Mouse (Mus musculus) embryonic facial prominence, embryonic 11.5 days (tissue): Measurements from ENCODE around the gene Cnp. TPM values are rescaled to one million over a fixed set of nuclear protein-coding genes. Genes with fewer than 3 reads are reported as not detected.

Source experiments
- ATAC-seq: fragments of 200-750 bp; cut with Nextera tagmentation; replicated peaks from 2 replicates; pipeline ENCODE4 v1.8.0; 2017; ENCODE audit warnings: low read depth; ENCODE audit not compliant: insufficient number of reproducible peaks, low FRiP score, low TSS enrichment
- DNase-seq: peaks from one replicate; pipeline ENCODE4 v3.0.0-alpha.2; 2015; ENCODE audit warnings: low spot score
- H3K27ac ChIP-seq: fragments of 300-500 bp; sonication (generic); replicated peaks from 2 replicates; pipeline ENCODE4 v1.5.1; 2014; ENCODE audit warnings: mild to moderate bottlenecking, low read depth, low read length, control low read depth
- H3K27me3 ChIP-seq: fragments of 300-500 bp; sonication (generic); 2 replicates; pipeline ENCODE4 v1.6.1; 2014; ENCODE audit warnings: mild to moderate bottlenecking, low read length, moderate library complexity, mixed read lengths; ENCODE audit not compliant: control insufficient read depth, insufficient read depth
- H3K36me3 ChIP-seq: fragments of 300-500 bp; sonication (generic); replicated peaks from 2 replicates; pipeline ENCODE4 v1.6.1; 2014; ENCODE audit warnings: low read depth, mild to moderate bottlenecking, low read length, moderate library complexity, mixed read lengths; ENCODE audit not compliant: control insufficient read depth, insufficient read depth
- H3K4me1 ChIP-seq: fragments of 300-500 bp; sonication (generic); 2 replicates; pipeline ENCODE4 v1.6.1; 2014; ENCODE audit warnings: low read length, mixed read lengths; ENCODE audit not compliant: control insufficient read depth, insufficient read depth
- H3K4me2 ChIP-seq: fragments of 300-500 bp; sonication (generic); 2 replicates; pipeline ENCODE4 v1.6.1; 2014; ENCODE audit warnings: low read depth, mild to moderate bottlenecking, control low read depth, low read length, moderate library complexity
- H3K4me3 ChIP-seq: fragments of 300-500 bp; sonication (generic); 2 replicates; pipeline ENCODE4 v1.5.1; 2014; ENCODE audit warnings: low read depth, low read length, control low read depth
- H3K9ac ChIP-seq: fragments of 300-500 bp; sonication (generic); replicated peaks from 2 replicates; pipeline ENCODE4 v1.6.1; 2014; ENCODE audit warnings: mild to moderate bottlenecking, control low read depth, low read length
- H3K9me3 ChIP-seq: fragments of 300-500 bp; sonication (generic); replicated peaks from 2 replicates; pipeline ENCODE4 v1.6.1; 2016; ENCODE audit warnings: mild to moderate bottlenecking, low read length, inconsistent platforms, mixed read lengths; ENCODE audit not compliant: control insufficient read depth
- WGBS: fragments of 180-500 bp; shearing (Covaris S2); extraction: QIAGEN DNeasy Blood & Tissue Kit; methylation state at CpG from one replicate; pipeline ENCODE4 v1.1.7; 2014; 5-methylcytosine and 5-hydroxymethylcytosine counted together
- polyA plus RNA-seq: library from polyadenylated mRNA; unstranded; fragments of >200 nt; fragmentation: Nextera tagmentation; extraction: Ambion mirVana; gene quantifications from 2 replicates; pipeline ENCODE4 v1.2.1, GENCODE M21; 2014

Gene Cnp
- polyA plus RNA-seq, 1 experiment from 2014 or later, result 20.0 TPM

- Histone ChIP-seq H3K27me3 (no peaks in the 10 kb centered on the region), H3K27ac (no peak overlapping the region), H3K9me3 (no peaks in the 10 kb centered on the region), H3K4me2 (no peak overlapping the region), H3K36me3 (no peaks in the 10 kb centered on the region), H3K9ac (no peak overlapping the region), H3K4me3 (no peak overlapping the region), H3K4me1 (no peaks in the 10 kb centered on the region)
- WGBS, result 40% methylated on average over 7 of the region's 7 CpGs
- ATAC-seq (no peak), DNase-seq (no peak)
These were observed 15.2 kb upstream of the Cnp start for GRCm38 (mm10) chr11:100559476-100559875.

GRCm38 (mm10) chr11:100561748-100562147 lies 13.0 kb upstream of the Cnp start:
- Histone ChIP-seq H3K27ac (no peak overlapping the region), H3K9me3 (no peaks in the 10 kb centered on the region), H3K4me3 (no peak overlapping the region), H3K27me3 (no peaks in the 10 kb centered on the region), H3K9ac (no peak overlapping the region), H3K36me3 (no peaks in the 10 kb centered on the region), H3K4me2 (no peak overlapping the region), H3K4me1 (no peaks in the 10 kb centered on the region)
- ATAC-seq, result no peak
- DNase-seq, result no peak
- 66% methylated on average over 5 of the region's 5 CpGs for WGBS

- Histone ChIP-seq H3K27me3 (no peaks in the 10 kb centered on the region), H3K4me2 (no peak overlapping the region), H3K9me3 (no peaks in the 10 kb centered on the region), H3K36me3 (no peaks in the 10 kb centered on the region), H3K4me3 (no peak overlapping the region), H3K27ac (no peak overlapping the region), H3K9ac (no peak overlapping the region), H3K4me1 (no peaks in the 10 kb centered on the region)
- DNase-seq (no peak), ATAC-seq (no peak)
- 71% methylated on average over 15 of the region's 15 CpGs for WGBS
These were observed 10.4 kb upstream of the Cnp start for GRCm38 (mm10) chr11:100564297-100564696.

GRCm38 (mm10) chr11:100564703-100565102 lies 10.0 kb upstream of the Cnp start:
- no peak for ATAC-seq
- no peak for DNase-seq
- no peak overlapping the region for H3K4me2 ChIP-seq
- no peaks in the 10 kb centered on the region for H3K27me3 ChIP-seq
- H3K9me3 ChIP-seq, result no peaks in the 10 kb centered on the region
- no peak overlapping the region for H3K4me3 ChIP-seq
- WGBS, result 91% methylated on average over 6 of the region's 6 CpGs
- H3K4me1 ChIP-seq, result no peaks in the 10 kb centered on the region
- no peak overlapping the region for H3K9ac ChIP-seq
- H3K36me3 ChIP-seq, result no peaks in the 10 kb centered on the region
- no peak overlapping the region for H3K27ac ChIP-seq

- Histone ChIP-seq H3K27me3 (peaks cover 4% of the 10 kb centered on the region), H3K4me3 (no peak overlapping the region), H3K9me3 (no peaks in the 10 kb centered on the region), H3K4me1 (no peaks in the 10 kb centered on the region), H3K36me3 (no peaks in the 10 kb centered on the region), H3K9ac (no peak overlapping the region), H3K4me2 (no peak overlapping the region), H3K27ac (no peak overlapping the region)
- ATAC-seq (no peak), DNase-seq (no peak)
- 79% methylated on average over 5 of the region's 5 CpGs for WGBS
These were observed 7.5 kb upstream of the Cnp start for GRCm38 (mm10) chr11:100567229-100567628.

- Histone ChIP-seq H3K9me3 (no peaks in the 10 kb centered on the region), H3K4me2 (no peak overlapping the region), H3K27me3 (peaks cover 4% of the 10 kb centered on the region), H3K36me3 (no peaks in the 10 kb centered on the region), H3K4me3 (no peak overlapping the region), H3K27ac (no peak overlapping the region), H3K9ac (no peak overlapping the region), H3K4me1 (no peaks in the 10 kb centered on the region)
- DNase-seq (no peak), ATAC-seq (no peak)
- 63% methylated on average over 9 of the region's 9 CpGs for WGBS
These were observed 6.9 kb upstream of the Cnp start for GRCm38 (mm10) chr11:100567815-100568245.

GRCm38 (mm10) chr11:100568692-100569091 lies 6.0 kb upstream of the Cnp start:
- no peak for DNase-seq
- Histone ChIP-seq H3K9me3 (no peaks in the 10 kb centered on the region), H3K4me2 (no peak overlapping the region), H3K4me1 (no peaks in the 10 kb centered on the region), H3K36me3 (no peaks in the 10 kb centered on the region), H3K9ac (no peak overlapping the region), H3K27ac (no peak overlapping the region), H3K27me3 (peaks cover 4% of the 10 kb centered on the region), H3K4me3 (no peak overlapping the region)
- no peak for ATAC-seq
- 86% methylated on average over 8 of the region's 8 CpGs for WGBS

- H3K27me3 ChIP-seq, result peaks cover 4% of the 10 kb centered on the region
- no peak overlapping the region for H3K27ac ChIP-seq
- 63% methylated on average over 9 of the region's 9 CpGs for WGBS
- ATAC-seq, result no peak
- H3K4me3 ChIP-seq, result no peak overlapping the region
- no peak overlapping the region for H3K4me2 ChIP-seq
- H3K9me3 ChIP-seq, result no peaks in the 10 kb centered on the region
- no peak overlapping the region for H3K9ac ChIP-seq
- DNase-seq, result no peak
- no peaks in the 10 kb centered on the region for H3K4me1 ChIP-seq
- no peaks in the 10 kb centered on the region for H3K36me3 ChIP-seq
These were observed 4.9 kb upstream of the Cnp start for GRCm38 (mm10) chr11:100569789-100570188.
